Mouse (Mus musculus) heart, adult 2 months (tissue): ENCODE measurements around the gene Traf4.

Experiments used
- CTCF ChIP-seq: fragments of 200-600 bp; IDR thresholded peaks from 2 replicates; pipeline ENCODE4 v1.8.1; 2022; ENCODE audit warnings: antibody characterized with exemption, mild to moderate bottlenecking, moderate library complexity
- POLR2A ChIP-seq: fragments of 200-500 bp; IDR thresholded peaks from 2 replicates; pipeline ENCODE4 v1.6.1; 2011; ENCODE audit warnings: mild to moderate bottlenecking, low read depth, low read length, control low read depth; ENCODE audit not compliant: insufficient read depth

DNA sequence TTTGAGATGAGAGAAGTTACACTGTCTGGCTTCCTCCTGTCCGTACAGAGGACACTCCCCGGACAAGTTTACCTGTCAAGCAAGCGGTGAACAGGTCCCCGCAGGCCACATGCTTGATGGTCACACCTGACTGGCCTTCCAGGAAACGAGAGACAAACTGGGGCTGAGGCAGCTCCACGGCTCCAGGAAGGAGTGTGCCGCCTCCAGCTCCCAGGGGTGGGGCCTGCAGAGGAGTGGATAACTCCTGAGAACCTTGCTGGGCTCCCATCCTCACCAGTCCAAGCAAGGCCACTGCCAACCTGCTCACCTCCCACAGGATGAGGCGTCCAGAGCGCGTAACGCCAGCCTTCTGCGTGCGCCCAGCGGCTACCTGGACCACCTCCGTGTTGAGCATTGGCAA, 4.9 kb upstream of the Traf4 start:
- no peak for TF ChIP-seq POLR2A
- TF ChIP-seq CTCF = no peak
